Mouse (Mus musculus): Measurements from ENCODE around the gene Grik3.

- TF ChIP-seq POLR2A (IDR thresholded peaks at IDR 0.05; ENCODE audit: borderline replicate concordance, low read depth, low read length) = no peak
- TF ChIP-seq CTCF (IDR thresholded peaks at IDR 0.05; ENCODE audit: low read depth, low read length) = no peak
Measured at GRCm38 (mm10) chr4:125651676-125652246, 161.3 kb downstream of the Grik3 start.
